Mouse (Mus musculus): Measurements from ENCODE around the gene Xpo5. TPM values are rescaled to one million over a fixed set of nuclear protein-coding genes. Genes with fewer than 3 reads are reported as not detected.
A peak's percentile ranks its signal among the peaks of the same experiment; 100 is the strongest.

The Xpo5 gene
- total RNA-seq, 2 experiments from 2014 or later, result 11.5 to 12.6 TPM

GRCm38 (mm10) chr17:46182273-46182672 is 20.3 kb upstream of the Xpo5 start:
- intact Hi-C loops (cut with DNase I; ENCODE audit: low total_unique reads), result no loop called here
- DNase-seq, result no peak

GRCm38 (mm10) chr17:46188829-46189228 is 13.8 kb upstream of the Xpo5 start:
- DNase-seq, result no peak
- intact Hi-C loops (cut with DNase I; ENCODE audit: low total_unique reads), result no loop called here

GRCm38 (mm10) chr17:46201151-46201550 is 1.4 kb upstream of the Xpo5 start:
- peak; percentile 6 for DNase-seq
- intact Hi-C loops (cut with DNase I; ENCODE audit: low total_unique reads), result no loop called here

- DNase-seq, result peak; percentile 10
Observed at GRCm38 (mm10) chr17:46203078-46203477, 496 bp downstream of the Xpo5 start.

GRCm38 (mm10) chr17:46206676-46207075 is 4.1 kb downstream of the Xpo5 start:
- intact Hi-C loops (cut with DNase I; ENCODE audit: low total_unique reads), result no loop called here
- no peak for DNase-seq

More at GRCm38 (mm10) chr17:46203078-46203477, 496 bp downstream of the Xpo5 start:
- intact Hi-C loops (cut with DNase I; ENCODE audit: low total_unique reads), result no loop called here

- DNase-seq, result no peak
- intact Hi-C loops (cut with DNase I; ENCODE audit: low total_unique reads), result no loop called here
Observed at GRCm38 (mm10) chr17:46210550-46210949, 8.0 kb downstream of the Xpo5 start.

- DNase-seq, result no peak
- intact Hi-C loops (cut with DNase I; ENCODE audit: low total_unique reads), result no loop called here
Observed at GRCm38 (mm10) chr17:46221601-46222000, 19.0 kb downstream of the Xpo5 start.

- DNase-seq, result no peak
- intact Hi-C loops (cut with DNase I; ENCODE audit: low total_unique reads), result no loop called here
Observed at GRCm38 (mm10) chr17:46227576-46227975, 25.0 kb downstream of the Xpo5 start.

GRCm38 (mm10) chr17:46236067-46236466 is 33.5 kb downstream of the Xpo5 start:
- DNase-seq, result no peak
- intact Hi-C loops (cut with DNase I; ENCODE audit: low total_unique reads), result no loop called here

- intact Hi-C loops (cut with DNase I; ENCODE audit: low total_unique reads), result no loop called here
Observed at GRCm38 (mm10) chr17:46237079-46237478, 34.5 kb downstream of the Xpo5 start.

GRCm38 (mm10) chr17:46237480-46237879 is 34.9 kb downstream of the Xpo5 start:
- no peak for DNase-seq
- intact Hi-C loops (cut with DNase I; ENCODE audit: low total_unique reads), result no loop called here

More at GRCm38 (mm10) chr17:46237079-46237478, 34.5 kb downstream of the Xpo5 start:
- no peak for DNase-seq

GRCm38 (mm10) chr17:46239516-46240114 is 37.0 kb downstream of the Xpo5 start:
- no peak for DNase-seq
- intact Hi-C loops (cut with DNase I; ENCODE audit: low total_unique reads), result no loop called here

GRCm38 (mm10) chr17:46241471-46241870 is 38.9 kb downstream of the Xpo5 start:
- DNase-seq, result no peak
- intact Hi-C loops (cut with DNase I; ENCODE audit: low total_unique reads), result no loop called here

- intact Hi-C loops (cut with DNase I; ENCODE audit: low total_unique reads), result no loop called here
- no peak for DNase-seq
Observed at GRCm38 (mm10) chr17:46242274-46242673, 39.7 kb downstream of the Xpo5 start.

- no peak for DNase-seq
- intact Hi-C loops (cut with DNase I; ENCODE audit: low total_unique reads), result no loop called here
Observed at GRCm38 (mm10) chr17:46242993-46243392, 40.4 kb downstream of the Xpo5 start.

GRCm38 (mm10) chr17:46243624-46244023 is 41.0 kb downstream of the Xpo5 start:
- no peak for DNase-seq
- intact Hi-C loops (cut with DNase I; ENCODE audit: low total_unique reads), result no loop called here

- intact Hi-C loops (cut with DNase I; ENCODE audit: low total_unique reads), result no loop called here
- no peak for DNase-seq
Observed at GRCm38 (mm10) chr17:46244579-46244978, 42.0 kb downstream of the Xpo5 start.

GRCm38 (mm10) chr17:46247512-46248188 is 45.1 kb downstream of the Xpo5 start, which contains the start of the genes Polr1c and Yipf3:
Gene Polr1c (minus strand): TSS chr17:46248054.
Gene Yipf3 (plus strand): TSS chr17:46248080.
- intact Hi-C loops (cut with DNase I; ENCODE audit: low total_unique reads), result no loop called here
- peak; percentile 96 for DNase-seq

- DNase-seq, result no peak
- intact Hi-C loops (cut with DNase I; ENCODE audit: low total_unique reads), result no loop called here
Observed at GRCm38 (mm10) chr17:46248189-46248522, 45.6 kb downstream of the Xpo5 start.

- no peak for DNase-seq
Observed at GRCm38 (mm10) chr17:46251174-46251573, 48.6 kb downstream of the Xpo5 start.

More at GRCm38 (mm10) chr17:46251174-46251573, 48.6 kb downstream of the Xpo5 start:
- intact Hi-C loops (cut with DNase I; ENCODE audit: low total_unique reads), result no loop called here
